Mouse (Mus musculus): ENCODE results near the gene Ankrd65. TPM values are rescaled to one million over a fixed set of nuclear protein-coding genes. Genes with fewer than 3 reads are reported as not detected.

Gene Ankrd65
- total and polyA plus RNA-seq, 3 experiments: 0.12 TPM; not detected in 2

DNA sequence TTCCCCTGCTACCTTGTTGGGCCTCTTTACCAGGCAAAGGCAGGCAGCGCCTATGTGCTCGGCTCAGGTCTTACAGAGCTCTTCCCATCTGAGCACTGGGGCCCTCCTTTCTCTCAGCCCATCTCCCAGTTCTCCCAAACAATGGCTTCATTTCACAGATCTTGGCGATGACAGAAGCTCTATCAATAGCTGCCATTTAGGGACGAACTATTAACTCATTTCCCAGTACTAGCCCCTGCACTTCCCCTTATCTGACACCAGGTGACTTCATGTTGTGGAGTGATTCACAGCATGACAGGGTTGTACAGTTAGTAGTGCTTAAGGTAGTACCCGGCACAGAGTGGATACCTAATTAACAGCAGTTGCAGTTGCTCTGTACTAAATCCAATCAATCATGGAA lies 4.4 kb upstream of the Ankrd65 start, which contains the start of gene Tmem88b (continued):
- TF ChIP-seq POLR2AphosphoS5 (IDR thresholded peaks at IDR 0.05; ENCODE audit: borderline replicate concordance, low read depth, low read length): no peak
- peak; percentile 23 for TF ChIP-seq SMC3 (IDR thresholded peaks at IDR 0.05; ENCODE audit: low read depth, low read length)

DNA sequence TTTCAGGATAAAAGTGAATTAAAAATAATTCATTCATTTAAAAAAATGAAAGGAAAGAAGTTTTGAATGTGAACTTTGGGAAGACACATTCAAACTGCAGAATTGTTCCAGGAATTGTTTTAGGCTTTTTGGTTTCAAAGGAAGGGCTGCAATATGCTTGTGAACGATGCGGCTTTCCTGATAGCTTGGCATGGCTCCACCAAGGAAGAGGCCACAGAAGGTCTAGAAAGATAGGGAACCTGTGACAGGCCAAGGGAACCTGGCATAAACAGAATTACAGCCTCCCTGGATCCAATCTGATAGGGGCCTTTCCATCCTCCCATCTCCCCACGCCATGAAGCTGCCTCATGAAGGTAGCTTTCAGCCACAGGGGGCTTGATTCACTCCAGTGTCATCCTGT lies 1.9 kb upstream of the Ankrd65 start:
- DNase-seq (ENCODE audit: low read depth, low spot score): peak; percentile 89
- Histone ChIP-seq H3K4me1 (ENCODE audit: control insufficient read depth in 1 of 2, insufficient read depth in 2 of 2, low read length in 2 of 2) (peaks cover 14 to 23% of the 10 kb centered on the region in 2 experiments), H3K27ac (ENCODE audit: control insufficient read depth, low read depth, low read length) (peak overlapping the region; percentile 85), H3K4me3 (ENCODE audit: control insufficient read depth in 1 of 2, insufficient read depth in 1 of 2, low read depth in 2 of 2, low read length in 2 of 2) (no peak overlapping the region), H3K36me3 (ENCODE audit: control insufficient read depth in 1 of 2, insufficient read depth in 2 of 2, low read length in 2 of 2) (peaks cover 0 to 18% of the 10 kb centered on the region in 2 experiments; a peak in 2 of 4 replicates), H3K79me2 (ENCODE audit: control insufficient read depth, insufficient read depth, low read length, poor library complexity) (no peaks in the 10 kb centered on the region; the same call in 1 of the 2 replicates), H3K9ac (ENCODE audit: control insufficient read depth, low read depth, low read length, poor library complexity, severe bottlenecking) (no peak overlapping the region), H3K27me3 (ENCODE audit: control insufficient read depth in 1 of 2, insufficient read depth in 2 of 2, low read length in 2 of 2) (no peaks in the 10 kb centered on the region), H3K9me3 (replicated peaks; ENCODE audit: insufficient read depth, low read length) (no peaks in the 10 kb centered on the region)
- TF ChIP-seq SIN3A (IDR thresholded peaks at IDR 0.05; ENCODE audit: low read length) (peak; percentile 71; the same call in 1 of the 2 replicates), ELF1 (IDR thresholded peaks at IDR 0.05; ENCODE audit: low read depth, low read length) (0 out of 2 replicates have a peak, but pooled peaks have one; percentile 45), KAT2A (conservative IDR thresholded peaks at IDR 0.05; ENCODE audit: low read depth, low read length) (no peak; the same call in 1 of the 2 replicates), BHLHE40 (IDR thresholded peaks at IDR 0.05; ENCODE audit: borderline replicate concordance, low read depth, low read length) (no peak), MYB (IDR thresholded peaks at IDR 0.05; ENCODE audit: low read depth, low read length) (no peak), MXI1 (IDR thresholded peaks at IDR 0.05; ENCODE audit: low read depth, low read length) (no peak), MAFK (IDR thresholded peaks at IDR 0.05; ENCODE audit: borderline replicate concordance, low read depth, low read length) (peak; percentile 70; the same call in 1 of the 2 replicates), TCF12 (IDR thresholded peaks at IDR 0.05; ENCODE audit: low read depth, low read length) (peak; percentile 95), EP300 (IDR thresholded peaks at IDR 0.05; ENCODE audit: low read depth in 1 of 2, low read length in 2 of 2) (peak; percentile 93 to 96), GATA1 (IDR thresholded peaks at IDR 0.05; ENCODE audit: low read depth, low read length) (peak; percentile 95), RAD21 (IDR thresholded peaks at IDR 0.05; ENCODE audit: low read depth, low read length) (no peak), ZC3H11A (IDR thresholded peaks at IDR 0.05; ENCODE audit: low read depth, low read length) (no peak), POLR2AphosphoS2 (IDR thresholded peaks at IDR 0.05; ENCODE audit: low read length) (peak; percentile 39; the same call in 1 of the 2 replicates), GABPA (IDR thresholded peaks at IDR 0.05; ENCODE audit: low read depth, low read length) (no peak), MEF2A (IDR thresholded peaks at IDR 0.05; ENCODE audit: extremely low read depth, insufficient replicate concordance, low read depth, low read length, poor library complexity, severe bottlenecking) (no peak), POLR2AphosphoS5 (IDR thresholded peaks at IDR 0.05; ENCODE audit: borderline replicate concordance, low read depth, low read length) (no peak), MYC (IDR thresholded peaks at IDR 0.05; ENCODE audit: low read depth, low read length) (peak; percentile 21; the same call in 1 of the 2 replicates), TAL1 (IDR thresholded peaks at IDR 0.05; ENCODE audit: low read length) (peak; percentile 95), MAZ (IDR thresholded peaks at IDR 0.05; ENCODE audit: low read depth, low read length) (no peak), ETS1 (IDR thresholded peaks at IDR 0.05; ENCODE audit: low read depth, low read length) (peak; percentile 82), ZMIZ1 (IDR thresholded peaks at IDR 0.05; ENCODE audit: low read depth, low read length) (no peak), USF1 (IDR thresholded peaks at IDR 0.05; ENCODE audit: low read depth, low read length) (no peak), CHD2 (IDR thresholded peaks at IDR 0.05; ENCODE audit: low read length) (no peak; the same call in 1 of the 2 replicates), POLR2A (IDR thresholded peaks at IDR 0.05; ENCODE audit: control insufficient read depth in 1 of 2, insufficient read depth in 1 of 2, low read depth in 1 of 2, low read length in 2 of 2, poor library complexity in 1 of 2) (no peak), ZKSCAN1 (IDR thresholded peaks at IDR 0.05; ENCODE audit: low read depth, low read length) (no peak), USF2 (IDR thresholded peaks at IDR 0.05; ENCODE audit: borderline replicate concordance in 1 of 2, insufficient read depth in 1 of 2, low read depth in 1 of 2, low read length in 2 of 2) (no peak), CHD1 (IDR thresholded peaks at IDR 0.05; ENCODE audit: low read depth, low read length) (no peak), UBTF (IDR thresholded peaks at IDR 0.05; ENCODE audit: borderline replicate concordance, insufficient read depth, low read depth, low read length) (no peak), NELFE (IDR thresholded peaks at IDR 0.05; ENCODE audit: low read depth, low read length) (no peak), TBP (IDR thresholded peaks at IDR 0.05; ENCODE audit: low read depth, low read length) (no peak), CTCF (IDR thresholded peaks at IDR 0.05 in 2 of 3, conservative IDR thresholded peaks at IDR 0.05 in 1 of 3; ENCODE audit: control insufficient read depth in 1 of 3, insufficient read depth in 1 of 3, low read depth in 2 of 3, low read length in 3 of 3, poor library complexity in 1 of 3, severe bottlenecking in 1 of 3) (no peak), MAX (IDR thresholded peaks at IDR 0.05; ENCODE audit: low read length) (peak; percentile 25; the same call in 1 of the 2 replicates), RCOR1 (IDR thresholded peaks at IDR 0.05; ENCODE audit: low read depth, low read length) (peak; percentile 91), NRF1 (IDR thresholded peaks at IDR 0.05; ENCODE audit: insufficient read depth, low read depth, low read length, poor library complexity, severe bottlenecking) (0 out of 2 replicates have a peak, but pooled peaks have one; percentile 0)

All from MEL (cell line).